Mouse (Mus musculus) liver, adult (tissue): ENCODE measurements around the gene Atg9b.

ENCODE experiments used
- GATA4 ChIP-seq: IDR thresholded peaks from 2 replicates; pipeline ENCODE4 v1.6.1; 2014; ENCODE audit warnings: mild to moderate bottlenecking, low read length; ENCODE audit not compliant: insufficient replicate concordance

Gene Atg9b

DNA sequence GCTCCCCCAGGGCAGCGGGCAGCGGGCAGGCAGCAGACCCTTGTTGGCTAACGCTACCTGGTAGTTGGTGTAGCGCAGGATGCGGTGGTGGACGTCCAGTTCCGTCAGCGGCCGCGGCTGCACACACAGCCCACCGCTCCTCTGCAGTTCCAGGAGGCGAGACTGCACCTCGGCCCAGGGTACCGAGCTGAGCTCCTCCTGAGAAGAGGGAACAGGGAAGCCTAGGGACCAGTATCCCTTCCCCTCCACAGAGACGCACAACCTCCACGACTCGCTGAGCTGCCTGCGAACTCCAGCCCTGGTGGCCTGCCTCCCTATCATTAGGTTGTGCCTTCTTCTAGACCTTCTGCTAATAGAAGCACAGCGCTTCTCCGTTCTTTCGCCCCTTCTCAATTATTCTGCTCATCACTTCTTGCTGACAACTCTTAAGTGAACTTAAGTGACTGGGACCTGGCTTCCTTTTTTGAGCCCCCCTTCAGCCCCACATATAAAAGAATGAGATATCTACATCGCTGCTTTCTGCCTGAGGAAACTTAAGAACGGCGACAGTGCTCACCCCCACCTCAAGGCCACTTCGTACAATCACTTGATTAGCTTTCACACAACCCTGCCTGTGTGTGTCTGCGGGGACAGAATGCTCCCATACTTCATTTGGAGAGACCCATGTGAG, 3.6 kb downstream of the Atg9b start:
- TF ChIP-seq GATA4: no peak

DNA sequence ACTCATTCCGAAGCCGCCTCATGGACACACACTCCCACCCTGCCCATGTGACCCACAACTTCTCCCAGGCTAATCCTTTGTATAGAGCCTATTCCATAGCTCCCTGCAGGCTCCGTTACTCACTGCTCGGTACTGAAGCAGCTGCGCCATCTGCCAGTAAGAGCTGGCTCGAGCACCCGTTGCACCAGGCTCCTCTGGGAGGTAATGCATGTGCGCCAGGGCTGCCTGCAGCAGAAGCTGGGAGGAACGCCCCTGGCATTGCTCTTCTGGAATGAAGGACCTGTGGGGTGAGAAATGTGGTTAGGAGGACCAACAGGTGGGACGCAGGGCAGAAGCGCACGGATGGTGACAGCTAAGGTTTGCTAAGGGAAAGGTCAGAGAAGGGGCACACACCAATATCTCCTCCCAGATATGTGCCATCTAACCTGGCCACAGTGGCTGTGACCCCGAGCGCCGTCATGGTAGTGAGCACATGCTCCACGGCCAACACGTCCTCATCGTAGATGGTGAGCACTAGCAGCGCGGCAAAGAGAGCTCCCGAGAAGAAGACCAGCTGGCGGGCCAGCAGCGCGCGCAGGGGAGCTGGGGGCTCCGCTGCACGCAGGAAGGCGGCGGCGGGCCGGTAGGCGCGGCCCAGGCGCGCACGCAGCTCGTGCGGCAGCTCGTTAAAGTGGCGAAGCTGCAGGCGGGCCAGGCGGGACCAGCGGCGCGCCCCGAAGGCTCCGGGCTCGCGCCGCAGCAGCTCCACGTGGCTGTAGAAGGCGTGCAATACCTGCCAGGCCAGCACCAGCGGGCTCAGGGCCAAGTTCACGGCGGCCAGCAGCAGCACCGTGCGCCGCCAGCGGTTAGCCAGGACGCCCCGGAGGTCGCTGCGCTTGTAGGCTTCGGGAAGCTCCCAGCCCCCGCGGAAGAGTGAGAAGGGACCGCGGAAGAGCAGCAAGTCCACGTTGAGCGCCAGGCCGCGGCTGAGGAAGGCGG, 4.4 kb downstream of the Atg9b start:
- TF ChIP-seq GATA4: no peak

DNA sequence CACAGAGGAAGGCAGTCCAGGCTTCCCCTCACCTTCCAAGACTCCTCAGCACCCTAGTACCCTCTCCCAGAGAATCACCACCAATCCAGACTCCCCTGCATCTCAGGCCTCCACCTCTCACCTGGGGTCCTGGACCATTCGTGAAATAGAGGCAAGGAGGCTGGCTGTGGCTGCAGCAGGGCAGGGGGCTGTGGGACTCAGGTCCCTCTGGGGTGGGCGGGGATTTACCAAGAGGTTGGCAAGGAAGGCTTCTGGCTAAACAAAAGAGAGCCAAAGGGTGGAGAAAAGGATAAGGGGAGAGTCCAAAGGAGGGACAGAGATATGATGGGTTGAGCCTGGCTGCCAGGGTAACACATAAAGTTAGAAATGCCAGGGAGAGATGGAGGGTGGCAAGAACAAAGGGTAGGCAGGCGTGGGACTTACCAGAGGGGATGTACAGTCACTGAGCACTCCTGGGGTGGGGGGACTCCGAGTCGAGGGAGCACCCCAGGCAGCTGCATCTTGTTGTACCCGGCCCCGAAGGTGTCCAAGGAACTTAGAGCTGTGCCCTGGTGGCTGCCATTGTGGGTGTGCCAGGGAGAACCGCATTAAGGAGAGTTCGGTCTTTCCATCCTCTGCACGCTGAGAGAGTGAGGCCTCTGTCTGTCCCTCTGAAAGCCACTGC, 5.9 kb downstream of the Atg9b start:
- no peak for TF ChIP-seq GATA4

DNA sequence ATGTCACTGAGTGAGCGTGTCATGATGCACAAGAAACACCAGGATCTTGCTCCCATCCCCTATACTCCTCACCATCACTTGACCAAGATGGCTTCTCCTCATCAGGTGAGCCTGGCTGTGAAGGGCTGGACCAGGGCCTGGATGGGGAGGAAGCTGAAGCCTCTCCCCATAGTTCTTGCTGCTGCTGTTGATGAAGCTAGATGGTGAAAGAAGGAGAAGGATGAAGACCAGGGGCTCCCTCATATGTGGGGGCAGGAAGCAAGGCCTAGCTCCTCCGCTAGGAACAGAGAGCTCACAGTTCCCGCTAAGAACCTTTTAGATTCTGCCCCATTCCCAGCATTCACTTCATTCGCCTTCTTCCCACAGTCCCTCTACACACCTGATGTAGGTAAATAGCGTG, 6.6 kb downstream of the Atg9b start:
- TF ChIP-seq GATA4: no peak

DNA sequence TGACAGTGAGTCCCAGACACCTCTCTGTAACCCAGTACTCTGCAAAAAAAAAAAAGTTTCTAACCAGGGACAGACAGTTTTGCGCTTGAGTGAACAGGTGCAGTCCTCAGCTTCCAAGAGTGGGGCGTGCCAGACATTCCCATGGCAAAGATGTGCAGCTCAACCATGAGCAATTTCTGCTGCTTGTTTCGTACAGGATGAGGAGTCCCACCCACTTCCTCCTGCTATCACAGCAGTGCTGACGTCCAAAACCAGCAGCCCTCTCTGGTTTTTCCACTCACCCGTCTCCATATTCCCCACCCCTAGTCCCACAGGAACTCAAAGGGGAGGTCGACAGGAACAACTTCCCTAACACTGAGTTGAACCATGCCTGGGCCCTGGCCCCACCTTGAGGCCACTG, 7.5 kb downstream of the Atg9b start:
- no peak for TF ChIP-seq GATA4

DNA sequence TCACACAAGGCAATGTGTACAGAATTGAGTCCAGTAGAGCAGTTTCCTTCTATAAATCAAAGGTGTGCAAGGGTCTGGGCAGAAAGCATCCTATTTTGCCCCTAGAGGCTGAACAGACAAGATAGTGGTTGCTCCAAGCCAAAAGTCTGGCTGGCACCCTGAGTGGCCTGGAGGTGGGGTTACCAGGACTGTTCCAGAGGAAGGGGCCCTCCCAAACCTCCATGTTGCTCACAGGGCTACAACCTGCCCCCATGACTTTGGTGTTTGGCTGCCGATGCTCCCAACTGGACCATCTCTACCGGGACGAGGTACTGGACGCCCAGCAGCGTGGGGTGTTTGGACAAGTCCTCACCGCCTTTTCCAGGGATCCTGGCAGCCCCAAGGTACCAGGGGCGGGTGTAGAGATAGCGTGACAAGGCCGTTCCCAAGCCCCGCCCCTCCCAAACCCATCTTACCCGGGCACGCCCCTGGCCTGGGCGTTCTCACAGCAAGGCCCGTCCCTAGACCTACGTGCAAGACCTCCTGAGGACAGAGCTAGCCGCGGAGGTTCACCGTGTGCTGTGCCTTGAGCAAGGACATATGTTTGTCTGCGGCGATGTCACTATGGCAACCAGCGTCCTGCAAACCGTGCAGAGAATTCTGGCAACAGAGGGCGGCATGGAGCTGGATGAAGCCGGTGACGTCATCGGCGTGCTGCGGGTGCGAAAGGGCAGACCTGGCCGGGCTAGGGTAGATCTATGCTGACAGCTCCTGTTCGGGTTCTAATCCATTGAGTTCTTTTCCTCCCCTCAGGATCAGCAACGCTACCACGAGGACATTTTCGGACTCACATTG, 8.7 kb downstream of the Atg9b start:
- TF ChIP-seq GATA4: no peak

DNA sequence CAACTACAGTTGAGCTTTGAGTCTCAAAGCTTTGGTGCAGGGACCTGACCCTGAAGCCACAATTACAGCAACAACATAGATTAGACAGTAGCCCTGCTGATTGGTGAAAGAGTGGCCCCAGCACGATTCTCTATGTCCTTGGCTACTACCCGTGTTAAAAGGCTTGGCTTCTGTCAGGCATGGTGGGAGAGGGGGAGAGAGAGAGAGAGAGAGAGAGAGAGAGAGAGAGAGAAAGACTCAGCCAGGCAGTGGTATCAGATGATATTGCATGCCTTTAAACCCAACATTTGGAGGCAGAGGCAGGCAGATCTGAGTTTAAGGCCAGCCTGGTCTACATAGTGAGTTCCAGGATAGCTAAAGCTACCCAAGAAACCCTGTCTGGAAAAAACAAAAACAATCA, 10.0 kb downstream of the Atg9b start:
- no peak for TF ChIP-seq GATA4

DNA sequence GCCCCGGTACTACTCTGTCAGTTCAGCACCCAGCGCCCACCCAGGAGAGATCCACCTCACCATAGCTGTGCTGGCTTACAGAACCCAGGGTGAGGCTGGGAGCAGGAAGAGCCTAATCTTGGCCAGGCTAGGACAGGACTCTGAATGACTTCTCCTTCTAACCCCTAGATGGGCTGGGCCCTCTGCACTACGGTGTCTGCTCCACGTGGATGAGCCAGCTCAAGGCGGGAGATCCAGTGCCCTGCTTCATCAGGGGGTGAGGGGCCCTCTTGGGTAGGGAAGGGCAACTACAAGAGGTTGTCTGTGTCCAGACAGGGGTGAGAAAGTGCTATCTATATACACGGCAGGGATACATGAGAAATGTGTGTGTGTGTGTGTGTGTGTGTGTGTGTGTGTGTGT, 10.5 kb downstream of the Atg9b start:
- TF ChIP-seq GATA4: no peak

DNA sequence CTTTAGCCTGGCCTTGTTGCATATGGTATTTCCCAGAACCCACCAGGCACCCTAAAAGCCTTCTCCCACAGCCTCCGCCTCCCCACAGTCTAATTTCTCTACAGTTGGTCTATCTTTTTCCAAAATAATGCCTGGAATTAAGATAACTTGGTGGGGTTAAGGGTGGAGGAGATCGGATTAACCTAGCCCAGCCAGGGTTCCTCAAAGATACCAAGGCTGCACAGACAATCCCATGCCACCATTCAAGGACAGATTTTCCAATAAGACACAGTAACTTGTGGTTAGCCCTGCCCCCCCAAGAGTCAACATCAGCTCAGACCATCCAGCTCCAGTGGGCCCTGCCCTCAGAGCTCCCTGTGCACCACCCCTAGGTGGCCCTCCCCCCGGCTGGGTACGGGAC, 11.4 kb downstream of the Atg9b start:
- TF ChIP-seq GATA4: no peak

DNA sequence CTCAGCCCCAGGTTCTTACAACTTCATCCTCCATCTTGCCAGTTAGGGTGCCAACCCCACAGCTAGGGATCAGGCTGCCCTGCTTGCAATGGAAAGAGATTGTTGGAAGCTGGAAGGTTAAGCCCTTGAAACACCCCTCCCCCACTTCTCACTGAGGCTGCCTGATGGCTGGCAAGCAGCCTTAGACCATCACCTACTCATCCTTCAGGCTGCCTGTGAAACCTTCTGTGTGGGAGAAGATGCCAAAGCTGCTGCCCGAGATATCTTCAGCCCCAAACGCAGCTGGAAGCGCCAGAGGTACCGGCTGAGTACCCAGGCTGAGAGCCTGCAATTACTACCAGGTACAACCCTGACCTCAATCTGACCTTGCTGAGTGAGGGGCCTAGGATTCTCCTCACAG, 12.4 kb downstream of the Atg9b start:
- TF ChIP-seq GATA4: no peak

DNA sequence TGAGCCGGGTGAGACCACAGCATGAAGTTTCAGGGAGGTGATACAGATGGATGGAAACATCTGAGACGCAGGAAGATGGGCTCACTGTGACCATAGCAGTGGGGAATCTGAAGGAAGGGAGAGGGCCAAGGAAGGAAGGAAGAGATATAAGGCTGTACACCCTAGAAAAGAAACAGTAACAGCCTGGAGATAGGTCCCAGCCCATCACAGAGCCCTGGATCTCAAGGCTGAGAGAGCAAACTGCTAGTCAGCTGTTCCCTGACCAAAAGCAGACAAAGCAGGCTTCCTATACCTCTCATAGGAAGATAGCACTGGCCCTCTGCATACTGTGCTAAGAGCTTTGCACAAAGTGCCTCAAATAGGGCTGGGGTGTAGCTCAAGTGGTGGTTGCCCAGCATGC, 13.2 kb downstream of the Atg9b start:
- peak; percentile 51; the same call in 1 of the 2 replicates for TF ChIP-seq GATA4

DNA sequence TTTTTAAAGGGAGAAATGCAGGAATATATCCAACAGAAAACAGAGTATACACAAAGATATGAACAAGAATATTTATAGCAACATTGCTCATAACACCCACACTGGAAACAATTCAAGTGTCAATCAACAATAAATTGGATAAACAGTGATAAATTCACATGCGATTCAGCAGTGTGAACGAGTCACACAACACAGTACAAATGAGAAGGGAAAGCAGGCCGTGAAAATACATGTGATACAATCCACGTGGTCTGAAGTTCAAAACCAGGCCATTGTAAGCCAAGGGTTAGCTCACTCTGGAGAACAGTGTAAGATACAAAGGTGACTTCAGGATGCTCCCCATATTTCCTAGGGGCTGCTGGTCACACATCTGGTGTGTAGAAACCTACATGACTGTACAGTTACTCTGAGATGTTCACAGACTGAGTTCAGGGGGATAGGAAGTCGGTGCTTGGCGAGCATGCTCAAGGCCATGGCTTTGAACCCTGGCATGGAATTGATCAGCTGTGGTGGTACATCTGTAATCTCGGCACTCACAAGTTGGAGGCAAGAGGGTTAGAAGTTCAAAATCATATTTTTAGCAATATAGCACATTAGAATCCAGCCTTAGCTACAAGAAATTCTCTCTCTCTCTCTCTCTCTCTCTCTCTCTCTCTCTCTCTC, 17.1 kb downstream of the Atg9b start:
- no peak for TF ChIP-seq GATA4

DNA sequence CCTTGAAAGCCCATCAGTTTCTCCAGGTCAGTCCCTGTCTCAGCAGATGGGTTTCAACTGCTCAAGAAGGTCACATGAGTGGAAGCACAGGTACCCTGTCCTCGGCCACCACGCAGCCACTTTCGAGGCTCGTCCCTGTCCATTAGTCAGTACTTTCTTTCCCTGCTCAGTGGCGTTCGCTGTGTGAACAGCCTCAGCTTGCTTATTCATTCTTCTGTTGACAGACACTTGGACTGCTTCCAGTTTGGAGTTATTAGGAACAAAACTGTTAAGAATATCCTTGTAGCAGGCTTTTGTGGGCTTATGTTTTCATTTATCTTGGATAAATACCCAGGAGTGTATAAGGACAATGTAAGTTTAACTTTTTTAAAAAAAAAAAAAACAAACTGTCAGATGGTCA, 17.7 kb downstream of the Atg9b start:
- no peak for TF ChIP-seq GATA4

DNA sequence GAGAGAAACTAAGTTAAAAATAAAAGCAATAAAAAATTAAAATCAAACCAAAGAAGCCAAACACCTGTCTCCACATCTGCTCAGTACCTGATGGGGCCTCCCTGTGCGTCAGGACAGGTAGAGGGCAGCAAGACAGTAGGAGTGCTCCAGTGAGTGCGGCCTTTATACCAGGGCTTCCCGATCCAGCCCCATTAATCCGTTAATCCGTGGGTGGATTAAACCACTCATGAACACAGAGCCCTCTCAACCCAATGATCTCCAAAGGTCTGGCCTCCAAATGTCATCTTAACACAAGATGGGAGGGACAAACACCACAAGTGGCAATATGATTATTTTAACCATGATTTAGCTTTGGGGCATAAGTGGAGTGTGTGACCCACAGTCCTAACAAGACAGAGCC, 18.1 kb downstream of the Atg9b start:
- no peak for TF ChIP-seq GATA4
